Mouse (Mus musculus) right cerebral cortex, postnatal 4 days (tissue): Measurements from ENCODE around the gene Cryzl1.
"Not testable (repeated sequence)": the region's sequence is repeated elsewhere in the genome, so short reads cannot be mapped to it uniquely, and the experiment has no call there.

ENCODE experiments used
- DNase-seq: peaks from one replicate; pipeline ENCODE4 v3.0.0-alpha.2; 2022

The Cryzl1 gene

GRCm38 (mm10) chr16:91686369-91686768, 42.4 kb downstream of the Cryzl1 start:
- DNase-seq = no peak

- no peak for DNase-seq
Measured at GRCm38 (mm10) chr16:91685526-91685925, 43.2 kb downstream of the Cryzl1 start.

DNA sequence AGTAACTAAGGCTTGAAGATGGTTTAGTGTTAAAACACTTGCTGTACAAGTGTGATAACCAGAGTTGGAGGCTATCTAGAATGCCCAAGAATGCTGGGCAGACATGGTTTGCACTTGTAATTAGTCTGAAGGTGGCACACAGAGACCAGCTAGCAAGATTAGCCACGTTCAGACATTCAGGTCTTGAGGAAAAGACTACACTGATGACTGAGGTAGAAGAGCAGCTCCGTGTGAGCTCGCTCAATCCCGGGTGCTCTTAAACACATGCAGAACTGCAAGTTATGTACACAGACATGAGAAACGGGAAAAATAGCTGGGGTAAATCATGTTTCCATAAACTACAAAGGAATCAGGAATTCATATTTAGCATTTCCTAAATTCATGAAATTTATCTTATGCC, 48.1 kb downstream of the Cryzl1 start:
- no peak for DNase-seq

- no peak for DNase-seq
Measured at GRCm38 (mm10) chr16:91678147-91678911, 50.4 kb downstream of the Cryzl1 start.

DNA sequence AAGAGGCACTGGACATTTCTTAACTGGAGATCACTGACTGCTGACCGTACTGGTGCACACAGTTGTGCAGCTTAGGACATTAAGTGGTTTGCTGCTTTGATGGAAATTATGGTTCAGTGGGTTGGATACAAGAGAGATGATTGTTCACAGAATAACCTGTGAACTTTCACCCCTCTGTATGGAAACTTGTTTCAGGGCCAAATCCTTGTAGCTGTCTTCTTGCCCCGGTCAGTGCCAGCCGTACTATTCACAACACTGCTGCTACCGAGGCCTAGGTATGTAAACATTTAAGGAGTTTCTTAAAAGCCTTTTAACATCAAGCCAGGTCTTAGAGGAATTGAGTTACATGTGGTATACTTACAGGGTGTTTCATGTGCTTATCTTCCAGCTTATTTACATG, 54.3 kb downstream of the Cryzl1 start:
- no peak for DNase-seq

- DNase-seq = no peak
Measured at GRCm38 (mm10) chr16:91663795-91664194, 65.0 kb downstream of the Cryzl1 start.

GRCm38 (mm10) chr16:91662336-91662735, 66.4 kb downstream of the Cryzl1 start:
- DNase-seq = no peak

GRCm38 (mm10) chr16:91661397-91661796, 67.4 kb downstream of the Cryzl1 start:
- no peak for DNase-seq

DNA sequence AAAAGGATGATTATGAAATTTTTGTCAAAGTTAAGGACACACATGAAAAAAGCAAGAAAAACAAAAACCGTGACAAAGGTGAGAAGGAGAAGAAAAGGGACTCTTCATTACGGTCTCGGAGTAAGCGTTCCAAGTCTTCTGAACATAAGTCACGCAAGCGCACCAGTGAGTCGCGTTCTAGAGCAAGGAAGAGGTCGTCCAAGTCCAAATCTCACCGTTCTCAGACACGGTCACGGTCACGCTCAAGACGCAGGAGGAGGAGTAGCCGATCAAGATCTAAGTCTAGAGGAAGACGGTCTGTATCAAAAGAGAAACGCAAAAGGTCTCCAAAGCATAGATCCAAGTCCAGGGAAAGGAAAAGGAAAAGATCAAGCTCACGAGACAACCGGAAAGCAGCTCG, 69.0 kb downstream of the Cryzl1 start:
- DNase-seq = no peak

GRCm38 (mm10) chr16:91658471-91658870, 70.3 kb downstream of the Cryzl1 start:
- no peak for DNase-seq

- DNase-seq = no peak
Measured at GRCm38 (mm10) chr16:91657285-91657684, 71.5 kb downstream of the Cryzl1 start.

DNA sequence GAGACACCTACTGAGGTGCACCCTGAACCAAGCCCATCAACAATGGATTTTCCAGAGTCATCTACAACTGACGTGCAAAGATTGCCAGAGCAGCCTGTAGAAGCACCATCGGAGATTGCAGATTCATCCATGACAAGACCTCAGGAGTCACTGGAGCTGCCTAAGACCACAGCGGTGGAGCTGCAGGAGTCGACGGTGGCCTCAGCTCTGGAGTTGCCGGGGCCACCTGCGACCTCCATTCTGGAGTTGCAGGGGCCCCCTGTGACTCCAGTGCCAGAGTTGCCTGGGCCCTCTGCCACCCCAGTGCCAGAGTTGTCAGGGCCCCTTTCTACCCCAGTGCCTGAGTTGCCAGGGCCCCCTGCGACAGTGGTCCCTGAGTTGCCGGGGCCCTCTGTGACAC, 73.5 kb downstream of the Cryzl1 start:
- no peak for DNase-seq

GRCm38 (mm10) chr16:91652191-91652590, 76.6 kb downstream of the Cryzl1 start:
- no peak for DNase-seq

- no peak for DNase-seq
Measured at GRCm38 (mm10) chr16:91649781-91650180, 79.0 kb downstream of the Cryzl1 start.

DNA sequence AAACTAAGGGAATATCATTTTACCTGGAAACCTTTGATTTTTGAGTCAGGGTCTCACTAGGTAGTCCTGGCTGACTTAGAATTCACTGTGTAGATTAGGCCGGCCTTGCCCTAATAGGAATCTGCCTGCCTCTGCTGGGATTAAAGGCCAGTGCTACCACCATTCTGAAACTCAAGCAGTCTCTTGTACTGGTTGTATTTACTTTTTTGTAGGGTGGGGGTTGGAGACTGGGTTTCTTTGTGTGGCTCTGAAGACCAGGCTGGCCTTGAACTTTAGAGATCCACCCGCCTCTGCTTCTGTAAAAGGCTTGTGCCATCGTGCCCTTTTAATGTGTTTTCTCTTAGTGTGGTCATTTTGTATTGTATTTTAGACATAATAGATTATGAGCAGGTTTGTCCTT, 79.5 kb downstream of the Cryzl1 start:
- no peak for DNase-seq

GRCm38 (mm10) chr16:91648220-91648550, 80.6 kb downstream of the Cryzl1 start:
- peak; percentile 74 for DNase-seq

GRCm38 (mm10) chr16:91647461-91648219, 81.1 kb downstream of the Cryzl1 start, which contains the start of gene Son:
TSS of gene Son (plus strand) at chr16:91647506.
- DNase-seq = peak; percentile 92

DNA sequence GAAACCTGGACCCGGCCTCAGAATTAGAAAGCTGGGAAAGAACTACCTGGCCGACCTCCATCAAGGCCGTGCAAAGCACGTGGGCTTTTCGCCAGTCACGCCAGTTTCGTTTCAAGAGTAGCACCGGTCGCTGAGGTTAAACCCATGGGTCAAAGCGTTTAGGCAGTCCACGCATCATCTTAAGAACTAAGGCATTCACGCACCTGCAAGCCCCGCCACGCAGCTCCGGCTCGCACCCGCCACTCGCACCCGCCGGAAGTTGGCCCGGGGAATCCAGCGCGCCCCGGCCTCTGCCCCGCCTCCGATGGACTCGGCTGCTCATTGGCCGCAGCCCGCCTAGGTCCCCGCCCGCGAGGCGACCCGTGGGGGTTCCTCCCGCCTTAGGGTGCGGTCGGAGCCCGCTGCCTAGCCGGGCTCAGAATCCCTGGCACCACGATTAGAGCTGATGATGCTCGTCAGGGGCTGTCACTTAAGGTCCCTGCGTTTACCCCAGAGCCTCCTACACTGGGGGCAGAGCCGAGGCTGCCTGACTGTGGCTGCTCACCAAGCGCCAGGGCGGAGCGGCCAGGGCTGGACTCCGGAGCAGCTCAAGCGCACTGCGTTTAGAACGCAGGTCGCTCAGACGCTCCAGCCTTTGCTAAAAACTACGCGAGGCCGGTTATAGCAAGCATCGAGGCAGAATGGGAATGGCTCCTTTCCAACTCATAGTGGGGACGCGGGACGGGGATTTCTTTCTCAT, 81.9 kb downstream of the Cryzl1 start, which contains the start of gene Gart:
Gart (minus strand) TSS at position 272 of the 739 bp plus-strand sequence.
- DNase-seq = peak; percentile 88

DNA sequence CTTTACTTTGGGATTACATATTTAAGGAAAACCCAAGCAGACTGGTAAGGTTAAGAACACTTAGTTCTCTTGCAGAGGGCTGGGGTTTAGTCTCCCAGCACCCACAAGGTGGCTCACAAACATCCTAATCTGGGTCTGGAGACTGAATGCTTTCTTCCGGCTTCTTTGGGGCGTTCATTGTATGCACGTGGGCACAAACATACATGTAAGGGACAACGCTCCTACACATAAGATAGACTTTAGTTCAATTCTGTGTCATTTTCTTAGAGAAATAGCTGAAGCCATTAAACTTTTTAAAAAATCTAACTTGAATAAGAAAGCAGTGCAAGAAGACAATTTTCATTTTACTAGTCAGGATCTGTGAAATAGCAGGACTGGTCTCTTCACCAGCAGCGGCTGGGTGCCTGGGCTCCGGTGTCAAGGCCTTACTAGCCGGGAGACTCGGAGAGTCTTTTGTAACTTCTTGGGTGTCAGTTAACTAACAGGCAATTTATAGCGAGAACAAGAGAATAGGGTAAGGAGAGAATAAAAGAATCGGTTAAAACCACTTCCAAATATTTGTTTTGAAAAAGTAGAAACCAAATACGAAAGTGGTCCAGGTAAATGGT, 82.7 kb downstream of the Cryzl1 start:
- no peak for DNase-seq

DNA sequence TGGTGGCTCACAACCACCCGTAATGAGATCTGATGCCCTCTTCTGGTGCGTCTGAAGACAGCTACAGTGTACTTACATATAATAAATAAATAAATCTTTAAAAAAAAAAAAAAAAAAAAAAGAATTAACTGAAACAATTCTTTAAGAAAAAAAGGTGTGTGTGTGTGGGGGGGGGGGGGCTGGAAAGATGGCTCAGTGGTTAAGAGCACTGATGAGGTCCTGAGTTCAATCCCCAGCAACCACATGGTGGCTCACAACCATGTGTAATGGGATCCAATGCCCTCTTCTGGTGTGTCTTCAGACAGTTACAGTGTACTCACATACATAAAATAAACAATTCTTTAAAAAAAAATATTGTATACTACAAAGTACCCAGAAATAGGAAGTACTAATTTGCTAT, 83.4 kb downstream of the Cryzl1 start:
- not testable (repeated sequence) for DNase-seq

GRCm38 (mm10) chr16:91644901-91645300, 83.9 kb downstream of the Cryzl1 start:
- no peak for DNase-seq

- DNase-seq = no peak
Measured at GRCm38 (mm10) chr16:91640171-91640570, 88.6 kb downstream of the Cryzl1 start.

DNA sequence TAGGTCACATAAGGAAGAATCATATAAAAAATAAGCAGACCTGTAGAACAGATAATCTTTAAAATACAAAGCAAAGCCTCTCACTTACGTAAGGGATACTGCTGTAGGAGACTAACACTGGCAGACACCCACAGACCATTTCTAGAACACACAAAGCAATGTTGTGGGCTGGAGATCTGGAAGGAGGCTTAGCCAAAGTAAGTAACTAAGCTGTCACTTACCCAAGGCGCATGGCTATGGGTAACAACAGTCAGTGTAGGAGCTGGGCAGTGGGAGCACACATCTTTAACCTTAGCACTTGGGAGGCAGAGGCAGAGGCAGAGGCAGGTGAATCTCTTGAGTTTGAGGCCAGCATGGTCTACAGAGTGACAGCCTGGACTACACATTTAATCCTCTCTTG, 89.1 kb downstream of the Cryzl1 start:
- DNase-seq = no peak
